Mouse (Mus musculus) right cerebral cortex, postnatal 4 days (tissue): ENCODE results near the gene Rnf168.
A peak's percentile ranks its signal among the peaks of the same experiment; 100 is the strongest.

ENCODE experiments used
- DNase-seq: peaks from one replicate; pipeline ENCODE4 v3.0.0-alpha.2; 2022

Gene Rnf168

DNA sequence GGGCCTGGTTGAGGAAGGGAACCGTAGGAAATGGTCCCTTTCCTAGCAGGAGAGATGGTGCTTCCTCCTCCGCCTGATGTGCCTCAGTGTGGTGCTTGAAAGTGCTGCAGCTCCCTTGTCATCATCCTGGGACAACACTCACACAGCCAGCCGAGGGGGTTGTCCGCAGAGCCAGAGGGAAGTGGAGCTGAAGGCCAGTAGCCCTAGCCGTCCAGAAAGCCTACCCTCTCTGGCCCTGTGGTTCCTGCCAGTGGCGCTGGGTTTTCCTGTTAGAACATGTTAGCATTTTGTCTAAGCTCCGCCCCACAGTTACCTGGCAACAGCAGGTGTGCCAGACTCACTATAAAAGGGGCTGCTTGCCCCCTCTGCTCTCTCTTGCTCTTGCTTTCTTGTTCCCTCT lies 46.7 kb downstream of the Rnf168 start:
- no peak for DNase-seq

- DNase-seq, result no peak
Measured at GRCm38 (mm10) chr16:32330876-32331670, 53.8 kb downstream of the Rnf168 start.

DNA sequence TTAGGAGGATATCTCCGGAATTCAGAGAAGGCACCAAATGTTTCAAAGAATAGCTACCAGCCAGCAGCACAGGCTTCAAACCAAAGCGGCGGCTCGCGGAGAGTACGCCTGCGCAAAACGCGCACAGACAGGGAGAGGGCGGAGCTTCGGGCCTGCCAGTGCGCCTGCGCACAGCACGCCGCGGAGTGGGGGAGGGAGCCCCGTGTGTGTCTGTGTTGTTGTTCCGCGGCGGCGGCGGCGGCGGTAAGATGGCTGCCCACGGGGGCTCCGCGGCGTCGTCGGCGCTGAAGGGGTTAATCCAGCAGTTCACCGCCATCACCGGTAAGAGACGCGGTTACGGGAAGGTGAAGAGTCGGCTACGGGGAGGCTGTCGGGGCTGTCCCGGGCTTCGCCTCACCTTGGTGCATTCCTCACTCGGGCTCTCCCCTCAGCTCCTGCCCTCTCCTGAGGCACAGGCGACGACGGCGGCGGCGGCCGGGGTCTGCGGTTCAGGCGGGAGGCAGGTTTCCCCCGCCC lies 54.8 kb downstream of the Rnf168 start, which contains the start of gene Ubxn7:
Ubxn7 (plus strand) TSS at position 218 of the 516 bp plus-strand sequence.
- DNase-seq, result peak; percentile 98

DNA sequence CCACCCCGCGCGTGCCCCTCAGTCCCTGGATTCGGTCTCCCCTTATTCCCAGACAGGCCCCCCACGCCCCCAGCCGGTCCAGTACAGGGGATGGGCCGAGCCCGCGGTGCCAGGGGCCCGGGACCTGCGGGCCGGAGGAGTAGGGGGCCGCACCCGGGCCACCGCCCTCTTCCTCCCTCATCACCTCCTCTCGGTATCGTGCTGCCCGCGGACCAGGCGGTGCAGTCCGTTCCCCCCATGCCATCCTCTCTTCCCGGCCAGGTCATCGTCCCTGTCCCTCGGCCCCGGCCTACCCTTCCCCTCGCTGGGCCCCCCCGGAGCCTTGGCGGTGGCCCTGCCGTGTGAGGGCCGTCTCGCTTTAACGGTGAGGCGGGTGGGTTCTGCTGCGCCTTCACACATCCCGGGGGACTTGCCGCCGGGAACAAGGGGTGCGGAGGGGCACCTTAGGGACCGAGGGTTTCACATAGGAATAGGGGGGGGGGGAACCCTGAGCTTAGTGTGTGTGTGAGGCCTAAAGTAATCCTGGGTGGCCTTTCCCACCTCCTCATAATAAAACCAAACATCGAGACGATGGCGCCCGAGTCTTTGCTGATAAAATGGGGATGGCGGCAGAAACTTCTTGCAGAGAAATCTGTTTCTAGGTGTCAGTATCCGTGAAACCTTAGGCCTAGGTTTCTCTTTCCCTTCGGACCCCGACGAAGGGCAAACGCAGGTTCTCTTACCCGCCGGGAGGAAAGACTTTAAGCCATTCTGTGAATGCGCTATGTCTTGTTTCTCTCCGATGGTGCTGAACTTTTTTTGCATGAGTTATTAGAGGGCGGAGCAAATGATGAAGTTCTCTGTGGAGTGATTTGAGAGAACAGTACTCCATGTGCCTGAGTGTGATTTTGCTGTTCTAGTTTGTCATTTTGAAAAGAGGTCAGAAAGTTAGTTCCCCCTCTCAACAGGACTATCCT lies 55.6 kb downstream of the Rnf168 start:
- peak; percentile 37 for DNase-seq

GRCm38 (mm10) chr16:32335146-32335545 lies 57.9 kb downstream of the Rnf168 start:
- DNase-seq, result no peak

DNA sequence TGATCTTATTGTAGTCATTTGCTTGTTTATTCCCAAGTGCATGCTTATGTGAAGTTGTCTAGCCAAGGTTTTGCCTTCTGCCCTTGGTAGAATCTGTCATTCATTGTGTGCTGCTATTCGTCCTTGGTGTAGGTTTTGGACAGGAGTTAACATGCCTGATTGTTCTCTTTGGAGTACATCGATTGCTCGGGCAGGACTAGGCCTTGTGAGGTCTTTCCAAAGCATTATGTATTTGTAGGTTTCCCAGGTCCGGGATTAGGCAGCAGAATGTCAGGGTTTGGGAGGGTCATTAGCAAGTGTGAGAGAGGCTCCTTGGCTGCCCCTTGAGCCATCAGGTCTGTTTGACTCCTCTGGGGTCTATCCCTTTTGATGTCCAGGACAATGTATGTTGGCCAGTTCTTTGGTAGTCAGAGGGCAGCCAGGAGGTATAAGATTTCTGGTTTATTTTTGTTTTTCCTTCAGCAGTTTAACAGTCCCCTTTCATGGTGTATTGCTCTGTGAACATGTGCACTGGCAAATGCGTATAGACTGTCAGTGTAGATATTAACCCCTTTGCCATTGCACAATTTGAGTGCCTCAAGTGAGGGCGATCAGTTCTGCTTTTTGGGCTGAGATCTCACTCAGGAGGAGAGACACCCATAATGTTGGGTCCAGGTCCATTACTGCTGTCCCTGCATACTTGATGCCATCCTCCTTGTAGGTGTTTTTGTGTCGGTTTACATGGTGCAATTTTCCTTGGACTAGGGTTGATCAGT lies 58.9 kb downstream of the Rnf168 start:
- no peak for DNase-seq

- no peak for DNase-seq
Measured at GRCm38 (mm10) chr16:32337001-32337400, 59.7 kb downstream of the Rnf168 start.

DNA sequence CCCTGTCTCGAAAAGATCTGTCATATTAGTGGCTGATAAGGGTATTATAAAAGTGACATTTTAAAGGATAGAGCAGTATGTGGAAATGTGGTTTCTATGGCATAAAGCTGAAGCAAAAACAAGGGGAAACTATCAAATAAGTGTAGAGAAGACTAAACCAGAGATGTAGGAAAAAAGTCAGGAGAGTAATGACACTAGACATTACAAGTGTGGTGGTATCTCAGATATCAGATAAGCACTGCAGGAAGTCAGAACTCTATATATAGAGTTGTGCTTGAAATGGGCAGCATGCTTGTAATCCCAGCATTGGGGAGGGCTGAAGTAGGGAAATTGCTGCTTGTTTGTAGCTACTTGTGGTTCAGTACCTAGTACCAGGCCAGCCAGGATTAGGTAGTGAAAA lies 63.2 kb downstream of the Rnf168 start:
- DNase-seq, result no peak

- DNase-seq, result no peak
Measured at GRCm38 (mm10) chr16:32345521-32345920, 68.3 kb downstream of the Rnf168 start.

- DNase-seq, result no peak
Measured at GRCm38 (mm10) chr16:32350776-32351175, 73.5 kb downstream of the Rnf168 start.
